Mouse (Mus musculus): ENCODE measurements around the gene Ripk4. TPM values are rescaled to one million over a fixed set of nuclear protein-coding genes. Genes with fewer than 3 reads are reported as not detected.
A peak's percentile ranks its signal among the peaks of the same experiment; 100 is the strongest.

Ripk4 gene
- polyA plus RNA-seq, 1 experiment from 2014 or later, result 1.6 TPM

GRCm38 (mm10) chr16:97752316-97752941, 11.2 kb downstream of the Ripk4 start:
- no peak overlapping the region for H3K9ac ChIP-seq (ENCODE audit: low read length)
- H3K4me2 ChIP-seq (ENCODE audit: low read depth, low read length, severe bottlenecking), result no peak overlapping the region
- no peak for DNase-seq (ENCODE audit: low spot score)
- no peak overlapping the region for H3K27ac ChIP-seq (ENCODE audit: low read depth, low read length)
- H3K9me3 ChIP-seq (ENCODE audit: control insufficient read depth, low read length), result no peaks in the 10 kb centered on the region
- ATAC-seq (replicated peaks; ENCODE audit: low FRiP score), result no peak
- H3K27me3 ChIP-seq (ENCODE audit: control insufficient read depth, insufficient read depth, low read length), result no peaks in the 10 kb centered on the region
- H3K4me3 ChIP-seq (ENCODE audit: low read depth, low read length), result no peak overlapping the region
- H3K4me1 ChIP-seq (replicated peaks; ENCODE audit: control insufficient read depth, insufficient read depth, low read length), result no peaks in the 10 kb centered on the region
- no peaks in the 10 kb centered on the region for H3K36me3 ChIP-seq (ENCODE audit: control insufficient read depth, insufficient read depth, low read length)
- 94% methylated on average over 3 of the region's 3 CpGs for whole genome bisulfite sequencing

- Histone ChIP-seq H3K4me1 (replicated peaks; ENCODE audit: control insufficient read depth, insufficient read depth, low read length) (no peaks in the 10 kb centered on the region), H3K27ac (ENCODE audit: low read depth, low read length) (no peak overlapping the region), H3K4me3 (ENCODE audit: low read depth, low read length) (no peak overlapping the region), H3K36me3 (ENCODE audit: control insufficient read depth, insufficient read depth, low read length) (no peaks in the 10 kb centered on the region), H3K9me3 (ENCODE audit: control insufficient read depth, low read length) (no peaks in the 10 kb centered on the region), H3K4me2 (ENCODE audit: low read depth, low read length, severe bottlenecking) (no peak overlapping the region), H3K27me3 (ENCODE audit: control insufficient read depth, insufficient read depth, low read length) (no peaks in the 10 kb centered on the region), H3K9ac (ENCODE audit: low read length) (no peak overlapping the region)
- DNase-seq (ENCODE audit: low spot score) (no peak), ATAC-seq (replicated peaks; ENCODE audit: low FRiP score) (no peak)
- 89% methylated on average over 8 of the region's 8 CpGs for WGBS
Measured at GRCm38 (mm10) chr16:97751884-97752283, 11.7 kb downstream of the Ripk4 start.

- no peak overlapping the region for H3K9ac ChIP-seq (ENCODE audit: low read length)
- H3K4me3 ChIP-seq (ENCODE audit: low read depth, low read length), result no peak overlapping the region
- WGBS, result 93% methylated on average over 6 of the region's 6 CpGs
- no peak overlapping the region for H3K4me2 ChIP-seq (ENCODE audit: low read depth, low read length, severe bottlenecking)
- ATAC-seq (replicated peaks; ENCODE audit: low FRiP score) (no peak), DNase-seq (ENCODE audit: low spot score) (no peak)
- H3K9me3 ChIP-seq (ENCODE audit: control insufficient read depth, low read length), result no peaks in the 10 kb centered on the region
- H3K27ac ChIP-seq (ENCODE audit: low read depth, low read length), result no peak overlapping the region
- no peaks in the 10 kb centered on the region for H3K4me1 ChIP-seq (replicated peaks; ENCODE audit: control insufficient read depth, insufficient read depth, low read length)
- no peaks in the 10 kb centered on the region for H3K27me3 ChIP-seq (ENCODE audit: control insufficient read depth, insufficient read depth, low read length)
- H3K36me3 ChIP-seq (ENCODE audit: control insufficient read depth, insufficient read depth, low read length), result no peaks in the 10 kb centered on the region
Measured at GRCm38 (mm10) chr16:97748421-97748820, 15.2 kb downstream of the Ripk4 start.

- no peaks in the 10 kb centered on the region for H3K27me3 ChIP-seq (ENCODE audit: control insufficient read depth, insufficient read depth, low read length)
- no peaks in the 10 kb centered on the region for H3K9me3 ChIP-seq (ENCODE audit: control insufficient read depth, low read length)
- WGBS, result 85% methylated on average over 6 of the region's 6 CpGs
- H3K9ac ChIP-seq (ENCODE audit: low read length), result no peak overlapping the region
- H3K36me3 ChIP-seq (ENCODE audit: control insufficient read depth, insufficient read depth, low read length), result no peaks in the 10 kb centered on the region
- no peak overlapping the region for H3K27ac ChIP-seq (ENCODE audit: low read depth, low read length)
- no peak overlapping the region for H3K4me2 ChIP-seq (ENCODE audit: low read depth, low read length, severe bottlenecking)
- no peaks in the 10 kb centered on the region for H3K4me1 ChIP-seq (replicated peaks; ENCODE audit: control insufficient read depth, insufficient read depth, low read length)
- ATAC-seq (replicated peaks; ENCODE audit: low FRiP score), result no peak
- no peak for DNase-seq (ENCODE audit: low spot score)
- no peak overlapping the region for H3K4me3 ChIP-seq (ENCODE audit: low read depth, low read length)
Measured at GRCm38 (mm10) chr16:97738030-97738429, 25.6 kb downstream of the Ripk4 start.

GRCm38 (mm10) chr16:97736562-97736961, 27.0 kb downstream of the Ripk4 start:
- no peak overlapping the region for H3K9ac ChIP-seq (ENCODE audit: low read length)
- no peak overlapping the region for H3K4me3 ChIP-seq (ENCODE audit: low read depth, low read length)
- WGBS, result 91% methylated on average over 2 of the region's 2 CpGs
- H3K36me3 ChIP-seq (ENCODE audit: control insufficient read depth, insufficient read depth, low read length), result no peaks in the 10 kb centered on the region
- H3K4me1 ChIP-seq (replicated peaks; ENCODE audit: control insufficient read depth, insufficient read depth, low read length), result no peaks in the 10 kb centered on the region
- H3K9me3 ChIP-seq (ENCODE audit: control insufficient read depth, low read length), result no peaks in the 10 kb centered on the region
- H3K27me3 ChIP-seq (ENCODE audit: control insufficient read depth, insufficient read depth, low read length), result no peaks in the 10 kb centered on the region
- DNase-seq (ENCODE audit: low spot score) (no peak), ATAC-seq (replicated peaks; ENCODE audit: low FRiP score) (no peak)
- H3K27ac ChIP-seq (ENCODE audit: low read depth, low read length), result no peak overlapping the region
- H3K4me2 ChIP-seq (ENCODE audit: low read depth, low read length, severe bottlenecking), result no peak overlapping the region

DNA sequence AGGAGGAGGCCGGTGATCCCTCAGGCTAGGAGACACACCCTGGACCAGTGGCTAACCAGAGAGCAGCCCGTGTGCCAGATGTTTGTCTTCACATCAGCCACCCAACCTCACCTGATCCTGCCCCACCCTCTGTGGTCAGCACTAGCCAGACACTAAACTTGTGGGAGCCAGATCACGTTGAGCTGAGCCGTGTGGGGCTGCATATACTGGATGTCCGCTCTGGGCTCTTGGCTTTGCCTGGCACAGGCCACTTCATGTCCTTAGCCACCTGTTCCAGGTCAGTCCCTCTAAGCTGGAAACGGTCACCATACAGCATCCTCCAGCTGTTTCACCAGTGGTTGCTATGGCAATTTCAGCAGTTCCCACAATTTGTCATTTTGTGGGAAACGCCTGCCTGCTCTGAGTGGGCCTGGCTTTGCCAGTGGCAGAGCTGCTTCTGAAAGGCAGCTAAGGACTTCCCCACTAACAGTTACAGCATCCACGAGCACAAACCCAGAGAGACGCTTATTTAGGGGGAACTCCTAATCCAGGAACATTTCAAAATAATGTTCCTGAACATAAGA, 28.7 kb downstream of the Ripk4 start:
- ATAC-seq (replicated peaks; ENCODE audit: low FRiP score) (no peak), DNase-seq (ENCODE audit: low spot score) (no peak)
- Histone ChIP-seq H3K27me3 (ENCODE audit: control insufficient read depth, insufficient read depth, low read length) (no peaks in the 10 kb centered on the region), H3K4me2 (ENCODE audit: low read depth, low read length, severe bottlenecking) (no peak overlapping the region), H3K4me3 (ENCODE audit: low read depth, low read length) (no peak overlapping the region), H3K9me3 (ENCODE audit: control insufficient read depth, low read length) (no peaks in the 10 kb centered on the region), H3K27ac (ENCODE audit: low read depth, low read length) (no peak overlapping the region), H3K4me1 (replicated peaks; ENCODE audit: control insufficient read depth, insufficient read depth, low read length) (no peaks in the 10 kb centered on the region), H3K36me3 (ENCODE audit: control insufficient read depth, insufficient read depth, low read length) (no peaks in the 10 kb centered on the region), H3K9ac (ENCODE audit: low read length) (no peak overlapping the region)
- WGBS, result 71% methylated on average over 9 of the region's 9 CpGs

DNA sequence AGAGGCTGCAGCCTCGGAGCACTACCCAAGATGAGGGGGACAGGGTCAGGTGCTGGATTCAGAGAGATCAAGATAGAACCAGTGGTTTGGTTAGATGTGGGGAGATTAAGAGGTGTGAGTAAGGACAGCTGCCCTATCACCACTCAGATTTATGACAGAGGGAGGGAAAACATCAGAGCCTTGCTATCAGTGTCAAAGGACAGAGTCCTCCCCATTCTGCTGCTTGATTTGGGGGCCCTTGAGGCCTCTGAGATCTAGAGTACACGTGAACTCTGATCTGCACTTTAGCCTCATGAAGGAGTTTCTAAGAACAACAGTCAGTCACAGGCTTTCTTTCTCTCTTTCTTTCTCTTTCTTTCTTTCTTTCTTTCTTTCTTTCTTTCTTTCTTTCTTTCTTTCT, 30.0 kb downstream of the Ripk4 start:
- 66% methylated on average over 2 of the region's 2 CpGs for WGBS
- Histone ChIP-seq H3K9ac (ENCODE audit: low read length) (no peak overlapping the region), H3K9me3 (ENCODE audit: control insufficient read depth, low read length) (no peaks in the 10 kb centered on the region), H3K27me3 (ENCODE audit: control insufficient read depth, insufficient read depth, low read length) (no peaks in the 10 kb centered on the region), H3K4me1 (replicated peaks; ENCODE audit: control insufficient read depth, insufficient read depth, low read length) (no peaks in the 10 kb centered on the region), H3K4me2 (ENCODE audit: low read depth, low read length, severe bottlenecking) (no peak overlapping the region), H3K27ac (ENCODE audit: low read depth, low read length) (no peak overlapping the region), H3K4me3 (ENCODE audit: low read depth, low read length) (no peak overlapping the region), H3K36me3 (ENCODE audit: control insufficient read depth, insufficient read depth, low read length) (no peaks in the 10 kb centered on the region)
- no peak for DNase-seq (ENCODE audit: low spot score)
- no peak for ATAC-seq (replicated peaks; ENCODE audit: low FRiP score)

DNA sequence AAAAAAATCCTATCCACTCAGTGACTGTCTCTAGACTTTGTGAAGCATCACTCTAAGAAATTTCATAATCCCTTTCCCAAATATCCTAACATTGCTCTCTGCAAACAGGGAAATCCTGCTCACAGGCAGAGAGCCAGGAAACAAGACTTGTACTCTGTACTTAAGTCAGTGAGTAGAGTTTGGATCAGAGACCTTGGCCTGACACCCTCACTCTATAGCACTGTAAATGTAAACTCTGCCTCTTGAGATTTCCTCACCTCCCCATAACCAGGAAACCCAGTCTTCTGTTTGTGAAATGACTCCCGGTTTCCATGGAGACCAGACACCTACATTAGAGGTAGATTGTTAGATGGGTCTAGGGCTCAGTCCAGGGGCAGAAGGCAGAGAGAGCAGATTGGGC, 33.3 kb downstream of the Ripk4 start:
- Histone ChIP-seq H3K9me3 (ENCODE audit: control insufficient read depth, low read length) (no peaks in the 10 kb centered on the region), H3K4me2 (ENCODE audit: low read depth, low read length, severe bottlenecking) (no peak overlapping the region), H3K9ac (ENCODE audit: low read length) (no peak overlapping the region), H3K27ac (ENCODE audit: low read depth, low read length) (no peak overlapping the region), H3K4me1 (replicated peaks; ENCODE audit: control insufficient read depth, insufficient read depth, low read length) (no peaks in the 10 kb centered on the region), H3K4me3 (ENCODE audit: low read depth, low read length) (no peak overlapping the region), H3K36me3 (ENCODE audit: control insufficient read depth, insufficient read depth, low read length) (no peaks in the 10 kb centered on the region), H3K27me3 (ENCODE audit: control insufficient read depth, insufficient read depth, low read length) (no peaks in the 10 kb centered on the region)
- ATAC-seq (replicated peaks; ENCODE audit: low FRiP score) (no peak), DNase-seq (ENCODE audit: low spot score) (no peak)
- 87% methylated on average over 1 of the region's 1 CpGs for WGBS

DNA sequence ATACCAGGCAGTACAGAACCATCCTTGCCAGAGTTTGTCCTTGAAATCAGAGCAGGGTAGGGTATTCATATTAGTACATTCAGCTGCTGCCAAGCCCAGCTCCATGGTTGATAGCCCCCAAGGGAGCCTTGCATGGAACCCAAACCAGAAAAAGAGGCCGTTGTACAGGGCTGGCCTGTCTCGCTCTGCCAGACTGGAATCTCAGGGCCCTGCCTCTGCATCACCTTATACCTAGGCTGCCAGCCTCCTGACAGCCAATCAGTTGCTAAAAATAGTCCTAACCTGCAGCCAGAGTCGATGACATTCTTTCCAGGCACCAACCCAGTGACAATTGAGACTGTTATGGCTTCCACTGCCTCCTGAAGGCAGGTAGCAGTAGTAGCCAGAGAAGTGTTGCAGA, 37.2 kb downstream of the Ripk4 start:
- Histone ChIP-seq H3K27ac (ENCODE audit: low read depth, low read length) (no peak overlapping the region), H3K9ac (ENCODE audit: low read length) (no peak overlapping the region), H3K9me3 (ENCODE audit: control insufficient read depth, low read length) (no peaks in the 10 kb centered on the region), H3K36me3 (ENCODE audit: control insufficient read depth, insufficient read depth, low read length) (no peaks in the 10 kb centered on the region), H3K27me3 (ENCODE audit: control insufficient read depth, insufficient read depth, low read length) (no peaks in the 10 kb centered on the region), H3K4me1 (replicated peaks; ENCODE audit: control insufficient read depth, insufficient read depth, low read length) (no peaks in the 10 kb centered on the region), H3K4me3 (ENCODE audit: low read depth, low read length) (no peak overlapping the region), H3K4me2 (ENCODE audit: low read depth, low read length, severe bottlenecking) (no peak overlapping the region)
- 81% methylated on average over 3 of the region's 3 CpGs for WGBS
- no peak for ATAC-seq (replicated peaks; ENCODE audit: low FRiP score)
- DNase-seq (ENCODE audit: low spot score), result peak; percentile 29
